Mouse (Mus musculus) cerebellum, adult 2 months (tissue): ENCODE measurements around the gene Milr1.

Experiments
- CTCF ChIP-seq: fragments of 200-500 bp; IDR thresholded peaks from 2 replicates; pipeline ENCODE4 v1.5.1; 2011; ENCODE audit warnings: low read depth, mild to moderate bottlenecking, control low read depth, low read length, moderate library complexity, borderline replicate concordance; ENCODE audit not compliant: insufficient read depth
- POLR2A ChIP-seq: fragments of 200-500 bp; IDR thresholded peaks from 2 replicates; pipeline ENCODE4 v1.6.1; 2011; ENCODE audit warnings: low read length, control low read depth, borderline replicate concordance; ENCODE audit not compliant: insufficient read depth

GRCm38 (mm10) chr11:106776960-106777359, 25.9 kb downstream of the Milr1 start:
- TF ChIP-seq CTCF (no peak), POLR2A (no peak)
